In the genomic region with DNA sequence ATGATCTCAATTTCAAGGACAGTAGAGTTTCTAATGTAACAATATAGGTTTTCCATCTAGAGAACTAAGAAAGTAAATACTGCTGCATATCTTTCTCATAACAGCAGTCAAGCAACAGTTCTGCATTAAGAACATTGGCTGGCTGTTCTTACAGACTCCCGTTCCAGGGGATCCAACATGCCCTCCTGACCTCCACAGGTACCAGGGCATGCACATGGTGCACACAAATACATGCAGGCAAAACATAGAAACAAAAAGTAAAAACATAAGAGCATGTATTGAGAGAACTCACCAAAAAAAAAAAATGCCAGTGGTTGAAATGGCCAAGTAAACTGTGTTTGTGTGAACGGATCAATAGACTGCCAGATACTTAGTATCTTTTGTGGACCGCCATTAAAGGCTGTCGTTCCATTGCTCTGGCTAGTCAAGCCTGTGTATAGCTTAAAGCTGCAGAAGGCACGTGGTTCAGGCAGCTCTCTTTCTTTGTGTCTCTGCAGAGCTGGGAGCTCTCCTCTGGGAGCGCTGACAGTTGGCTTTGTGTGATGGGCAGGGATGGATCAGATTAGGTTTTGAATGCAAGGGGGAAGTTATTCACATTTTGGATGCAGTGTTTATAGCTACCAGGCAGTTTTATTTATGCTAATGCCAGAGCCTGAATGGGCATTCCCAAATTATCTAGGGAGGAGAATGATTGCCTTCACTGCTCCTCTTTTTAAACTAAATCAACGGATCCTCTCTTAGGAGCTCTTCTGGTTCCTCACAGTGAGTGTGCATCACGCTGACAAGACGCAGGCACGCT, we compare ENCODE assay signal across 11 mouse cellular contexts. TPM values are rescaled to one million over a fixed set of nuclear protein-coding genes. Genes with fewer than 3 reads are reported as not detected.
A peak's percentile ranks its signal among the peaks of the same experiment; 100 is the strongest.
DNase-seq lines count a peak whose midpoint lies in the region; ATAC-seq and TF ChIP-seq lines count a peak whose summit lies in the region.
"Had no signal": no experiment of that assay in that cellular context is flagged by ENCODE, and none has a peak within 500 bp of the region (broad histone marks: within the 10 kb centered on the region; RNA-seq: fewer than 3 reads in every experiment).

No protein-coding gene starts in this region.

- H3K4me3 ChIP-seq in heart, postnatal 0 days (ENCODE audit: low read depth, low read length), result no peak overlapping the region
- peak overlapping the region; percentile 18 for H3K4me3 ChIP-seq in forebrain, postnatal 0 days (ENCODE audit: low read depth, low read length)
- peak overlapping the region; percentile 13; the same call in 1 of the 2 replicates for H3K4me3 ChIP-seq in neural tube, embryonic 12.5 days
- no peak overlapping the region for H3K4me3 ChIP-seq in lung, adult 2 months (replicated peaks; ENCODE audit: extremely low read depth, low read depth, low read length)

- TF ChIP-seq EP300 in heart, postnatal 0 days (IDR thresholded peaks at IDR 0.05; ENCODE audit: low read depth), result no peak

- no peaks in the 10 kb centered on the region for H3K27me3 ChIP-seq in heart, postnatal 0 days (ENCODE audit: control insufficient read depth, insufficient read depth, low read length)
- no peaks in the 10 kb centered on the region for H3K27me3 ChIP-seq in forebrain, postnatal 0 days (ENCODE audit: insufficient read depth, low read length)
- H3K27me3 ChIP-seq in neural tube, embryonic 12.5 days (replicated peaks), result no peaks in the 10 kb centered on the region
- H3K27me3 ChIP-seq: CH12.LX had no signal

- no peak overlapping the region for H3K4me2 ChIP-seq in heart, postnatal 0 days (ENCODE audit: low read depth, low read length)
- H3K4me2 ChIP-seq in forebrain, postnatal 0 days (ENCODE audit: low read depth), result peak overlapping the region; percentile 38
- peak overlapping the region; percentile 35 for H3K4me2 ChIP-seq in neural tube, embryonic 12.5 days (replicated peaks)

- ATAC-seq in heart, postnatal 0 days (ENCODE audit: insufficient read depth, low read depth), result no peak
- ATAC-seq in forebrain, postnatal 0 days, result peak; percentile 100
- ATAC-seq in neural tube, embryonic 12.5 days (ENCODE audit: low FRiP score, low read depth), result peak; percentile 96
- no peak for ATAC-seq in erythroblast, adult 5-6 weeks (replicated peaks; ENCODE audit: low FRiP score, poor library complexity, severe bottlenecking)

- DNase-seq in heart, postnatal 0 days (ENCODE audit: low spot score), result peak; percentile 17
- DNase-seq in heart, postnatal 25 days (ENCODE audit: low spot score), result no peak
- peak; percentile 68 for DNase-seq in brain, embryonic 18.5 days (ENCODE audit: low read depth, low spot score)
- DNase-seq in forebrain, postnatal 0 days, result peak; percentile 88
- DNase-seq in urinary bladder, adult 2 months (ENCODE audit: low spot score), result no peak
- DNase-seq in lung, adult 2 months, result no peak
- DNase-seq: kidney, adult 8-10 months had no signal

- H3K4me1 ChIP-seq in heart, postnatal 0 days (ENCODE audit: control insufficient read depth, insufficient read depth), result no peaks in the 10 kb centered on the region
- H3K4me1 ChIP-seq in forebrain, postnatal 0 days (ENCODE audit: insufficient read depth), result no peaks in the 10 kb centered on the region; the same call in 1 of the 2 replicates
- 0 out of 2 replicates have a peak, but pooled peaks cover 3% of the 10 kb centered on the region for H3K4me1 ChIP-seq in neural tube, embryonic 12.5 days
- H3K4me1 ChIP-seq in lung, adult 2 months (ENCODE audit: control insufficient read depth, insufficient read depth, low read length), result no peaks in the 10 kb centered on the region

- H3K9ac ChIP-seq in heart, postnatal 0 days (replicated peaks; ENCODE audit: low read depth, low read length), result no peak overlapping the region
- peak overlapping the region; percentile 42 for H3K9ac ChIP-seq in forebrain, postnatal 0 days
- peak overlapping the region; percentile 36 for H3K9ac ChIP-seq in neural tube, embryonic 12.5 days
- H3K9ac ChIP-seq: liver, embryonic 14.5 days had no signal

- H3K36me3 ChIP-seq in heart, postnatal 0 days (replicated peaks; ENCODE audit: control insufficient read depth, insufficient read depth, low read length), result no peaks in the 10 kb centered on the region
- no peaks in the 10 kb centered on the region for H3K36me3 ChIP-seq in forebrain, postnatal 0 days (ENCODE audit: insufficient read depth)
- H3K36me3 ChIP-seq in neural tube, embryonic 12.5 days, result no peaks in the 10 kb centered on the region

- 30% methylated on average over 10 of the region's 10 CpGs for WGBS in heart, postnatal 0 days
- WGBS in forebrain, postnatal 0 days, result 5% methylated on average over 10 of the region's 10 CpGs
- 16% methylated on average over 10 of the region's 10 CpGs for WGBS in neural tube, embryonic 12.5 days
- WGBS in lung, adult 2 months, result 49% methylated on average over 10 of the region's 10 CpGs

- no peak overlapping the region for H3K27ac ChIP-seq in heart, postnatal 0 days (ENCODE audit: low read depth)
- peak overlapping the region; percentile 80 for H3K27ac ChIP-seq in forebrain, postnatal 0 days (ENCODE audit: low read depth, low read length)
- H3K27ac ChIP-seq in neural tube, embryonic 12.5 days, result peak overlapping the region; percentile 23; the same call in 1 of the 2 replicates
- H3K27ac ChIP-seq: liver, embryonic 14.5 days had no signal

- intact Hi-C loops in heart, postnatal 25 days (cut with DNase I), result no loop called here

- H3K9me3 ChIP-seq in heart, postnatal 0 days (replicated peaks; ENCODE audit: control insufficient read depth, low read length), result no peaks in the 10 kb centered on the region
- no peaks in the 10 kb centered on the region for H3K9me3 ChIP-seq in forebrain, postnatal 0 days (ENCODE audit: low read length)
- no peaks in the 10 kb centered on the region for H3K9me3 ChIP-seq in neural tube, embryonic 12.5 days

- TF ChIP-seq CTCF in heart, postnatal 0 days (IDR thresholded peaks at IDR 0.05; ENCODE audit: low read depth), result no peak
- TF ChIP-seq CTCF in forebrain, postnatal 0 days (IDR thresholded peaks at IDR 0.05; ENCODE audit: low read depth), result peak; percentile 40; the same call in 1 of the 2 replicates
- no peak for TF ChIP-seq CTCF in lung, adult 2 months (IDR thresholded peaks at IDR 0.05; ENCODE audit: insufficient read depth, low read length)

- TF ChIP-seq POLR2A in lung, adult 2 months (IDR thresholded peaks at IDR 0.05; ENCODE audit: borderline replicate concordance, extremely low read depth, low read depth, low read length), result no peak

RNA-seq across cellular contexts. Expression of gene Sike1, which starts 15.8 kb away (rescaled TPM):
- 31.8 TPM in 2 replicates for total RNA-seq in heart, postnatal 0 days (2014; rRNA removed; ENCODE audit: low replicate concordance)
- 60.0 and 72.5 TPM in 2 replicates for polyA plus RNA-seq in heart, postnatal 0 days (2015; fragmentation: Nextera tagmentation; extraction: Ambion mirVana)
- total RNA-seq in heart, postnatal 25 days (2021), result 10 to 100 TPM; 78.0 to 89.5 TPM
- total RNA-seq in forebrain, postnatal 0 days (2014; rRNA removed), result 25.9 and 29.6 TPM in 2 replicates
- 43.0 and 48.2 TPM in 2 replicates for polyA plus RNA-seq in forebrain, postnatal 0 days (2015; fragmentation: Nextera tagmentation; extraction: Ambion mirVana)
- 61.9 and 78.6 TPM in 2 replicates for polyA plus RNA-seq in neural tube, embryonic 12.5 days (2016; fragmentation: Nextera tagmentation; extraction: Ambion mirVana)
- polyA plus RNA-seq in urinary bladder, adult 2 months (2012; rRNA removed), result 37.5 and 42.5 TPM in 2 replicates
- 22.9 and 30.8 TPM in 2 replicates for polyA plus RNA-seq in lung, adult 2 months (2012; rRNA removed)
- total RNA-seq in erythroblast, adult 5-6 weeks (2015; ENCODE audit: low replicate concordance), result 4.4 and 11.7 TPM in 2 replicates
- total RNA-seq in erythroblast, adult 5-6 weeks (2017; ENCODE audit: low replicate concordance), result 3.6 and 7.9 TPM in 2 replicates

RNA-seq across cellular contexts. Expression of gene Nr1h5, which starts 15.8 kb away (rescaled TPM):
- not detected in 2 replicates for total RNA-seq in heart, postnatal 0 days (2014; rRNA removed; ENCODE audit: low replicate concordance)
- polyA plus RNA-seq in heart, postnatal 0 days (2015; fragmentation: Nextera tagmentation; extraction: Ambion mirVana), result 0.04 TPM in 1 of 2 replicates, not detected in the other
- not detected for total RNA-seq in heart, postnatal 25 days (2021)
- 0.52 TPM in 1 of 2 replicates, not detected in the other for total RNA-seq in forebrain, postnatal 0 days (2014; rRNA removed)
- 0.05 and 0.17 TPM in 2 replicates for polyA plus RNA-seq in forebrain, postnatal 0 days (2015; fragmentation: Nextera tagmentation; extraction: Ambion mirVana)
- polyA plus RNA-seq in neural tube, embryonic 12.5 days (2016; fragmentation: Nextera tagmentation; extraction: Ambion mirVana), result 0.13 and 0.16 TPM in 2 replicates
- polyA plus RNA-seq in urinary bladder, adult 2 months (2012; rRNA removed), result not detected in 2 replicates
- 0.12 TPM in 1 of 2 replicates, not detected in the other for polyA plus RNA-seq in lung, adult 2 months (2012; rRNA removed)
- total RNA-seq in erythroblast, adult 5-6 weeks (2015; ENCODE audit: low replicate concordance), result not detected in 2 replicates
- not detected in 2 replicates for total RNA-seq in erythroblast, adult 5-6 weeks (2017; ENCODE audit: low replicate concordance)
- total RNA-seq: CH12.LX had no signal

RNA-seq across cellular contexts. Expression of gene Csde1, which starts 40.5 kb away (rescaled TPM):
- total RNA-seq in heart, postnatal 0 days (2014; rRNA removed; ENCODE audit: low replicate concordance), result 229 and 268 TPM in 2 replicates
- 225 and 238 TPM in 2 replicates for polyA plus RNA-seq in heart, postnatal 0 days (2015; fragmentation: Nextera tagmentation; extraction: Ambion mirVana)
- 100 to 1,000 TPM; 488 to 535 TPM for total RNA-seq in heart, postnatal 25 days (2021)
- total RNA-seq in forebrain, postnatal 0 days (2014; rRNA removed), result 330 and 341 TPM in 2 replicates
- polyA plus RNA-seq in forebrain, postnatal 0 days (2015; fragmentation: Nextera tagmentation; extraction: Ambion mirVana), result 269 and 315 TPM in 2 replicates
- polyA plus RNA-seq in neural tube, embryonic 12.5 days (2016; fragmentation: Nextera tagmentation; extraction: Ambion mirVana), result 480 and 531 TPM in 2 replicates
- 86.2 and 156 TPM in 2 replicates for polyA plus RNA-seq in urinary bladder, adult 2 months (2012; rRNA removed)
- polyA plus RNA-seq in lung, adult 2 months (2012; rRNA removed), result 22.8 and 45.1 TPM in 2 replicates
- 84.4 and 89.9 TPM in 2 replicates for total RNA-seq in erythroblast, adult 5-6 weeks (2015; ENCODE audit: low replicate concordance)
- 216 and 294 TPM in 2 replicates for total RNA-seq in erythroblast, adult 5-6 weeks (2017; ENCODE audit: low replicate concordance)

RNA-seq across cellular contexts. Expression of gene Sycp1, which starts 43.8 kb away (rescaled TPM):
- not detected in 2 replicates for total RNA-seq in heart, postnatal 0 days (2014; rRNA removed; ENCODE audit: low replicate concordance)
- polyA plus RNA-seq in heart, postnatal 0 days (2015; fragmentation: Nextera tagmentation; extraction: Ambion mirVana), result not detected in 2 replicates
- not detected for total RNA-seq in heart, postnatal 25 days (2021)
- total RNA-seq in forebrain, postnatal 0 days (2014; rRNA removed), result not detected in 2 replicates
- polyA plus RNA-seq in forebrain, postnatal 0 days (2015; fragmentation: Nextera tagmentation; extraction: Ambion mirVana), result not detected in 2 replicates
- not detected in 2 replicates for polyA plus RNA-seq in neural tube, embryonic 12.5 days (2016; fragmentation: Nextera tagmentation; extraction: Ambion mirVana)
- polyA plus RNA-seq in urinary bladder, adult 2 months (2012; rRNA removed), result not detected in 2 replicates
- polyA plus RNA-seq in lung, adult 2 months (2012; rRNA removed), result not detected in 2 replicates
- total RNA-seq in erythroblast, adult 5-6 weeks (2015; ENCODE audit: low replicate concordance), result not detected in 2 replicates
- not detected in 2 replicates for total RNA-seq in erythroblast, adult 5-6 weeks (2017; ENCODE audit: low replicate concordance)
- total RNA-seq: CH12.LX had no signal

Comparison
In these comparisons a context has a peak if more than half of its experiments do, and no peak if none do; other contexts are left out.
1. DNase-seq: peak in heart, postnatal 0 days (single experiment), brain, embryonic 18.5 days (single experiment) and forebrain, postnatal 0 days (single experiment); none in heart, postnatal 25 days (single experiment), urinary bladder, adult 2 months (single experiment) and lung, adult 2 months (single experiment).
2. ATAC-seq: peak in forebrain, postnatal 0 days (single experiment) and neural tube, embryonic 12.5 days (single experiment); none in heart, postnatal 0 days (single experiment) and erythroblast, adult 5-6 weeks (single experiment).
3. H3K4me3 ChIP-seq: peak in forebrain, postnatal 0 days (single experiment) and neural tube, embryonic 12.5 days (single experiment); none in heart, postnatal 0 days (single experiment) and lung, adult 2 months (single experiment).